Mouse (Mus musculus) G1E (cell line): ENCODE measurements at regions not wholly inside any gene's neighbourhood (a gene's known extent, or its start where the extent isn't known, plus 50 kb on each side); places are given as distances from the start of the nearest gene placed in this dataset.

Experiments
- CTCF ChIP-seq: IDR thresholded peaks from 2 replicates; pipeline ENCODE4 v1.5.1; 2012; ENCODE audit warnings: low read depth, low read length, inconsistent platforms, mixed read lengths
- GATA1 ChIP-seq: IDR thresholded peaks from 2 replicates; pipeline ENCODE4 v1.6.1; 2012; ENCODE audit warnings: borderline replicate concordance, low read length, inconsistent platforms, mixed read lengths
- POLR2AphosphoS5 ChIP-seq: IDR thresholded peaks from 2 replicates; pipeline ENCODE4 v1.6.1; 2012; ENCODE audit warnings: low read depth, low read length, inconsistent platforms; ENCODE audit not compliant: insufficient replicate concordance
- TAL1 ChIP-seq: conservative IDR thresholded peaks from 2 replicates; pipeline ENCODE4 v1.6.1; 2012; ENCODE audit warnings: low read depth, low read length, inconsistent platforms, mixed read lengths

DNA sequence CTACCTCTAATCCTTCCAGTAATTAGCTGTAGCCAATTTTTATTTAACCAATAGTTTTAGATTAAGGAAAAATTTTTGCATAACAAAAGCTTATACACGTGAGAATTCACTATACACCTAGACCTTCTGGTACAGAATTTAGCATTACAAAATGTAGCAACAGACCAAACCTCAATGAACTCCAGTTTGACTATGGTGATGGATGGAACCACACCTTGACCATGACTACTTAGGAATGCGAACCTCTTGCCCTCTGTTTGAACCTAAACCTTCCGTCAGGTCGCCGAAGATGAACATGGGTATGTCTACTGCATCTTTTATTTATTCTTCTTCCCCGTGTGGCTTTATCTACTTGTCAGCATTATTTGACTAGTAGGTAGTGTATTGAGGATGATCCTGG, 105.9 kb upstream of the Arl4c start:
- TF ChIP-seq CTCF (no peak), POLR2AphosphoS5 (no peak), TAL1 (no peak), GATA1 (no peak)
